Mouse (Mus musculus) forebrain, embryonic 11.5 days (tissue): ENCODE measurements around the gene Itpk1. TPM values are rescaled to one million over a fixed set of nuclear protein-coding genes. Genes with fewer than 3 reads are reported as not detected.

Experiments used
- ATAC-seq: fragments of 200-750 bp; cut with Nextera tagmentation; replicated peaks from 2 replicates; pipeline ENCODE4 v1.8.0; 2017; ENCODE audit warnings: moderate TSS enrichment; ENCODE audit not compliant: low FRiP score
- DNase-seq: peaks from one replicate; pipeline ENCODE4 v3.0.0-alpha.2; 2017; ENCODE audit warnings: low spot score
- H3K27ac ChIP-seq: fragments of 300-500 bp; sonication (generic); 2 replicates; pipeline ENCODE4 v1.5.1; 2014; ENCODE audit warnings: low read depth, low read length
- H3K27me3 ChIP-seq: fragments of 300-500 bp; sonication (generic); 2 replicates; pipeline ENCODE4 v1.6.1; 2014; ENCODE audit warnings: mild to moderate bottlenecking, low read length, mixed read lengths; ENCODE audit not compliant: control insufficient read depth, insufficient read depth
- H3K36me3 ChIP-seq: fragments of 300-500 bp; sonication (generic); 2 replicates; pipeline ENCODE4 v1.6.1; 2014; ENCODE audit warnings: mild to moderate bottlenecking, low read length, moderate library complexity, mixed read lengths; ENCODE audit not compliant: control insufficient read depth, insufficient read depth
- H3K4me1 ChIP-seq: fragments of 300-500 bp; sonication (generic); replicated peaks from 2 replicates; pipeline ENCODE4 v1.6.1; 2014; ENCODE audit warnings: low read length, mixed read lengths; ENCODE audit not compliant: control insufficient read depth, insufficient read depth
- H3K4me2 ChIP-seq: fragments of 300-500 bp; sonication (generic); 2 replicates; pipeline ENCODE4 v1.6.1; 2014; ENCODE audit warnings: low read depth, mild to moderate bottlenecking, low read length, moderate library complexity, mixed read lengths; ENCODE audit not compliant: severe bottlenecking
- H3K4me3 ChIP-seq: fragments of 300-500 bp; sonication (generic); 2 replicates; pipeline ENCODE4 v1.5.1; 2014; ENCODE audit warnings: low read depth, low read length
- H3K9ac ChIP-seq: fragments of 300-500 bp; sonication (generic); 2 replicates; pipeline ENCODE4 v1.6.1; 2014; ENCODE audit warnings: low read length
- H3K9me3 ChIP-seq: fragments of 300-500 bp; sonication (generic); 2 replicates; pipeline ENCODE4 v1.6.1; 2016; ENCODE audit warnings: low read length, mixed read lengths; ENCODE audit not compliant: control insufficient read depth
- WGBS: fragments of 180-500 bp; shearing (Covaris S2); extraction: QIAGEN DNeasy Blood & Tissue Kit; methylation state at CpG from one replicate; pipeline ENCODE4 v1.1.7; 2014; 5-methylcytosine and 5-hydroxymethylcytosine counted together
- polyA plus RNA-seq: library from polyadenylated mRNA; unstranded; fragments of >200 nt; fragmentation: Nextera tagmentation; extraction: Ambion mirVana; gene quantifications from 2 replicates; pipeline ENCODE4 v1.2.1, GENCODE M21; 2014

The Itpk1 gene
- polyA plus RNA-seq, 1 experiment from 2014 or later: 19.6 TPM

DNA sequence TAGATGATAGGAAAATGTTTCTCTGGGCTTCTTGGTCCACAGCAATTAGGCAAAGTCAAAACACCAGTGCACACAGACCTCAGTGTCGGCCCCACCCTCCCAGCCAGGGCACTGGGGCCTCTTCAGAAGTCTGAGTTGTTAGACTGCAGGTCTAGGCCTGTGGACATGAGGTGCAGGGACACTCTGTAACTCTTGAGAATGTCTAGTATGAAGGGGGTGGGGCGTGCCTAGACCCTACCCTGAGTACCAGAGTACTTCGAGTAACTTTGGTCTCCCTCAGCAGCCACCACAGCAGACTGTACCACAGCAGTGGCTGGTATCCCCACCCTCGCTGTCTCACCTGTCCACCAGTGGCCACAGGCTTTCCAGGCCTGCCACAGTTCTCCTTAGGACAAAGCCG, 18.4 kb downstream of the Itpk1 start:
- Histone ChIP-seq H3K27ac (no peak overlapping the region), H3K4me3 (no peak overlapping the region), H3K9ac (no peak overlapping the region), H3K27me3 (no peaks in the 10 kb centered on the region), H3K9me3 (no peaks in the 10 kb centered on the region), H3K4me2 (no peak overlapping the region), H3K36me3 (no peaks in the 10 kb centered on the region), H3K4me1 (peaks cover 4% of the 10 kb centered on the region)
- 93% methylated on average over 5 of the region's 5 CpGs for WGBS
- ATAC-seq (no peak), DNase-seq (no peak)

DNA sequence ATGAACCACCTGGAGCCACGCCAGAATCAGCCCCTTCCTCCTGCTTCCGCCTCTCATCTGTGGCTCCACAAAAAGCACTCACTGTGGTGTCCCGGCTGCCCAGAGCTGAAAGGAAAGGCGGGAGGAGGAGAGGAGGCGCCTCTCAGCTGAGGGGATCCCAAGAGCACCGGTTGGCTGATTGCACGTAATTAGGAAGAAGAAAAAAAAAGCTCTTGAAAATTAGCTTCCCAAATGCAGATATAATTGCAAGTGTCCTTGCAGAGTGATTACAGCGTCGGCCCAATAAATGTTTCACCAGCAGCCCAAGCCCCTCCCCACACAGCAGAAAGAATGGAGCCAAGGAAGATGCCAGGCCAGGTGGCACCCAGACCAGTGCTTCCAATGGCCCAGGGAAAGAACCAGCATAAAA, 19.2 kb downstream of the Itpk1 start:
- no peak overlapping the region for H3K9ac ChIP-seq
- WGBS: 47% methylated on average over 9 of the region's 9 CpGs
- H3K4me3 ChIP-seq: no peak overlapping the region
- no peaks in the 10 kb centered on the region for H3K36me3 ChIP-seq
- no peaks in the 10 kb centered on the region for H3K9me3 ChIP-seq
- DNase-seq (peak; percentile 59), ATAC-seq (peak; percentile 55)
- H3K4me2 ChIP-seq: no peak overlapping the region
- peaks cover 4% of the 10 kb centered on the region for H3K4me1 ChIP-seq
- H3K27me3 ChIP-seq: no peaks in the 10 kb centered on the region
- peak overlapping the region; percentile 3; the same call in 1 of the 2 replicates for H3K27ac ChIP-seq

GRCm38 (mm10) chr12:102684720-102685386, 19.9 kb downstream of the Itpk1 start:
- DNase-seq (no peak), ATAC-seq (no peak)
- no peak overlapping the region for H3K4me3 ChIP-seq
- no peaks in the 10 kb centered on the region for H3K27me3 ChIP-seq
- H3K4me2 ChIP-seq: no peak overlapping the region
- no peaks in the 10 kb centered on the region for H3K36me3 ChIP-seq
- H3K4me1 ChIP-seq: peaks cover 4% of the 10 kb centered on the region
- no peaks in the 10 kb centered on the region for H3K9me3 ChIP-seq
- WGBS: 80% methylated on average over 3 of the region's 3 CpGs
- H3K9ac ChIP-seq: no peak overlapping the region
- H3K27ac ChIP-seq: no peak overlapping the region; the same call in 1 of the 2 replicates

- Histone ChIP-seq H3K4me1 (peaks cover 4% of the 10 kb centered on the region), H3K9ac (no peak overlapping the region), H3K4me2 (no peak overlapping the region), H3K27me3 (no peaks in the 10 kb centered on the region), H3K4me3 (no peak overlapping the region), H3K27ac (no peak overlapping the region), H3K36me3 (no peaks in the 10 kb centered on the region), H3K9me3 (no peaks in the 10 kb centered on the region)
- DNase-seq (no peak), ATAC-seq (no peak)
- WGBS: 60% methylated on average over 5 of the region's 5 CpGs
Observed at GRCm38 (mm10) chr12:102683979-102684378, 20.8 kb downstream of the Itpk1 start.

DNA sequence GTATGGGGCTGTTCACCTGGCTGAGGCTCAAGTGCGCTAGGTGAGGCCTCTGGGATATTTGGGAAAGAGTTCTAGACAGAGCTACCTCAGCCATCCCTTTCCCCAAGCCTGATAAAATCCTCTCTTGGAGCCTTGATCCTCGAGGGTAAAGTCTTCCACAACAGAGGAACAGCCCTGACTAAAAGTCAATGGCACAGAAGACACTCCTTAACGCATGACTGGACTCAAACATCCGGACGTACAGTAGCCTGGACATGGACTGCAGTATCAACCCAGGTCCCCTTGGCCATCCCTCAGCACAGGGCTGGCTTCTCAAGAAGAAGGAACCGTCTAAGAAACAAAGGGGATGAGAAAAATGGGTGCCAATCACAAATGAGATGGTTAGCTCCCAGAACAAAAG, 21.3 kb downstream of the Itpk1 start:
- peaks cover 4% of the 10 kb centered on the region for H3K4me1 ChIP-seq
- H3K27ac ChIP-seq: no peak overlapping the region
- no peak overlapping the region for H3K4me3 ChIP-seq
- 79% methylated on average over 6 of the region's 6 CpGs for WGBS
- no peaks in the 10 kb centered on the region for H3K9me3 ChIP-seq
- no peak overlapping the region for H3K9ac ChIP-seq
- DNase-seq: no peak
- no peak overlapping the region for H3K4me2 ChIP-seq
- ATAC-seq: no peak
- H3K36me3 ChIP-seq: no peaks in the 10 kb centered on the region
- no peaks in the 10 kb centered on the region for H3K27me3 ChIP-seq

DNA sequence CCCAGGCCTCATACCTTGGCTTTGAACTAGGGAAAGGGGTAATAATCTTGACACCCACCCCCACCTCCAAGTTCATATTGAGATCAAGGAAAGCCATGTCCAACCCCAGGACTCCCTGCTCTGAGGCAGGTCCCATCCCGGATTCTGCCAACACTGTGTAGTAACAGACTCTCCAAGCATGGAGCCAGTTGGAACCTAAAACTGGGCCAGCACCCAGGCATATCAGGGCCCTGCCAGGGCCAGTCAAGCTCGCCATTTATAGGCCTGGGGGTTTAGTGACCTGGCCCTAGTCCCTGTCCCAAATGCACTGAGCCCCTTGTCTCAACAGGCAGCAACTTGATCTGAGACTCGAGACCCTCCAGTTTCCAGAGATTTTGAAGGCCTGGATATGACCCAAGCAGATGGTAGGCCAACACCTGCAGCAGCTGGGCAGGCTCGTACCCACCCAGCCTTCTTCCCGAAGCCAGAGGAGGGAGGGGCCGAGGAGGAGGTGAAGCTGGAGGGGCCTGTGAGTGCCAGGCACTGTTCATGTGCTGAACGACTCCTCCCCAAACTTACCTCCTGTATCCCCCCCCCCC, 21.9 kb downstream of the Itpk1 start:
- no peak overlapping the region for H3K9ac ChIP-seq
- no peak overlapping the region for H3K27ac ChIP-seq
- no peaks in the 10 kb centered on the region for H3K36me3 ChIP-seq
- no peaks in the 10 kb centered on the region for H3K9me3 ChIP-seq
- 91% methylated on average over 7 of the region's 7 CpGs for WGBS
- H3K27me3 ChIP-seq: no peaks in the 10 kb centered on the region
- ATAC-seq: no peak
- DNase-seq: no peak
- peaks cover 4% of the 10 kb centered on the region for H3K4me1 ChIP-seq
- no peak overlapping the region for H3K4me3 ChIP-seq
- no peak overlapping the region for H3K4me2 ChIP-seq

DNA sequence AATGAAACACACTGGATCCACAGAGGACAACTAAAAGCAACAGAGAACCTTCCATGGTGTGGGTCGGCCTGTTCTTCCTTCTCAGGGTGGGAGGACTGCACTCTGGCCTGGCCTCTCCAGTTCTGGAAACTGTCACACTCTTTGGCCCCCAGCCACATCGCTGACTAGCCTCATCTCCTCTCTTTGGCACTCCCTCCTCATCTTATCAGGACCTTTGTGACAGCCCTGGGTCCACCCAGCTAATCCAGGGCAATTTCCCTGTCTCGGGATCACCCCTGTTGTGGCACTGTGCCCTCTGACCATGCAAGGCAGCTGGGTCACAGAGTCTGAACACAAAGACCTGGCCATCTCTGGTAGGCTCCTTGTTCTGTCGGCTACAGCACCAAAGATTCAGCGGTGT, 22.6 kb downstream of the Itpk1 start:
- no peak overlapping the region for H3K9ac ChIP-seq
- H3K27ac ChIP-seq: no peak overlapping the region
- no peak overlapping the region for H3K4me3 ChIP-seq
- no peaks in the 10 kb centered on the region for H3K36me3 ChIP-seq
- no peak overlapping the region for H3K4me2 ChIP-seq
- no peaks in the 10 kb centered on the region for H3K27me3 ChIP-seq
- no peaks in the 10 kb centered on the region for H3K9me3 ChIP-seq
- DNase-seq: no peak
- WGBS: 88% methylated on average over 5 of the region's 5 CpGs
- peaks cover 4% of the 10 kb centered on the region for H3K4me1 ChIP-seq
- ATAC-seq: no peak

GRCm38 (mm10) chr12:102681590-102681989, 23.1 kb downstream of the Itpk1 start:
- Histone ChIP-seq H3K27me3 (no peaks in the 10 kb centered on the region), H3K36me3 (no peaks in the 10 kb centered on the region), H3K4me2 (no peak overlapping the region), H3K9me3 (no peaks in the 10 kb centered on the region), H3K4me3 (no peak overlapping the region), H3K27ac (no peak overlapping the region), H3K9ac (no peak overlapping the region), H3K4me1 (peaks cover 4% of the 10 kb centered on the region)
- WGBS: 72% methylated on average over 7 of the region's 7 CpGs
- DNase-seq (no peak), ATAC-seq (no peak)

- no peak for ATAC-seq
- H3K27me3 ChIP-seq: no peaks in the 10 kb centered on the region
- H3K9me3 ChIP-seq: no peaks in the 10 kb centered on the region
- H3K4me1 ChIP-seq: no peaks in the 10 kb centered on the region; the same call in 1 of the 2 replicates
- no peak overlapping the region for H3K9ac ChIP-seq
- 31% methylated on average over 6 of the region's 6 CpGs for WGBS
- H3K27ac ChIP-seq: no peak overlapping the region
- H3K4me2 ChIP-seq: no peak overlapping the region
- H3K36me3 ChIP-seq: no peaks in the 10 kb centered on the region
- H3K4me3 ChIP-seq: no peak overlapping the region
- DNase-seq: no peak
Observed at GRCm38 (mm10) chr12:102678820-102679219, 25.9 kb downstream of the Itpk1 start.
